Mouse (Mus musculus): ENCODE measurements around the gene Ece2.
A peak's percentile ranks its signal among the peaks of the same experiment; 100 is the strongest.

DNA sequence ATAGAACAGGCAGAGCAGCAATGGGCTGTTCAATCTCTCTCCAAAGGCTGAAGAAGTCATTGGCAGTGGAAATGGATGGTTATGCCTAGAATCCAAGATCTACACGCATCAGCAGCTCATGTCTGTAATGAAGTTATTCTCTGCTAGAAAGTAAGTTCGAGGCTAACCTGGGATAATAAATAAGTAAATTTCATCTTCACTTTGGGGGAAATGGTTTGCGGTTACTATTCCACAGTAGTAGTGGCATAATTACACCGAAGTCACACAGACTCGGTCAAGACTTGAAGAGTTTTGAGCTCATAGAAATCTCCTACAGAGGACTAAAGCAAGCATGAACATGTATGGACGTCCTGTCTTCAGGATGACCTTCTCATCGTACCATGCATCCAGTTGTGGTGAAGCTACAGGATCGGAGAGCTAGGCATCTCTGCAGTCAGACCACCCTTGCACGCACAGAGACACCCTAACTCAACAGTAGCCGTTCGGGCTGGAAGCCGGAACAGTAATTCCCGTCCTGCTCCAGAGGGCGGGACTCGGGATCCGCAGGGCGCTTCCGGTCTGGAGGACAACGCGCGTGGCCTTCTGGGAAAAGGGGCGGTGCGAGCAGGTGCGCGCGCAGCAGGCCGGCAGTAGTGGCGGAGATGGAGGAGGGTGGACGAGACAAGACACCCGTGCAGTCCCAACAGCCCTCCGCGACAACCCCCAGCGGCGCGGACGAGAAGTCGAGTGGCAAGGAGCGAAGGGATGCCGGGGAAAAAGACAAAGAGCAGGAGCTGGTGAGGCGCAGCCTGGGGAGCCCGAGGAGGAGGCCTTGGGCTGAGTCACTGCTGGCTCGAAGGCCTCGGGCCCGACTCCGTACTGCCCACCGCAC lies 21.7 kb downstream of the Ece2 start, which contains the start of gene Psmd2:
- TF ChIP-seq POLR2A (IDR thresholded peaks at IDR 0.05; ENCODE audit: borderline replicate concordance, control insufficient read depth, low read depth, low read length), result peak; percentile 90; the same call in 1 of the 2 replicates
- no peak for TF ChIP-seq CTCF (IDR thresholded peaks at IDR 0.05; ENCODE audit: control insufficient read depth, insufficient read depth, low read length)
